Comparison of ENCODE assay signal across 24 mouse cellular contexts in the genomic region with DNA sequence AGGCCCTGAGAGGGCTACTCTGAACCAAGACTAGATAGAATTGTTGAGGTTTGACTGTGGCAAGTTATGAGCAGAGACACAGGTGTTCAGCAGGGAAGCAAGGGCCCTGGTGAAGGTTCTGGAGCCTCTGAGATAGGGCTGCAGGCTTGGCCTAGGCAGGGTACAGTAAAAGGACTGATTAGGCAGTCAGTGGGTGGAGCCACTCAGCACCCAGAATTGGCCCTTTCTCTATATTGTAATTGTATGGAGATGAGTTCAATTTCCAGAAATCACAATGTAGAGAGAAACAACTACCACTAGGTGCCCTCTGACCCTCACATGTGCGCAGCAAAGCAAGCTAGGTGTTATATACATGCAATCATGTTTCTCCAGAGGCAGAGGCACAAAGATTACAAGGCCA. TPM values are rescaled to one million over a fixed set of nuclear protein-coding genes. Genes with fewer than 3 reads are reported as not detected.
"Had no signal": no experiment of that assay in that cellular context is flagged by ENCODE, and none has a peak within 500 bp of the region (broad histone marks: within the 10 kb centered on the region; RNA-seq: fewer than 3 reads in every experiment).

No protein-coding gene starts in this region.

- H3K27me3 ChIP-seq: neural tube, embryonic 15.5 days; stomach, embryonic 15.5 days had no signal

- H3K4me2 ChIP-seq: neural tube, embryonic 15.5 days; stomach, embryonic 15.5 days had no signal

- H3K9me3 ChIP-seq: stomach, embryonic 15.5 days had no signal

- H3K4me3 ChIP-seq: neural tube, embryonic 15.5 days; stomach, embryonic 15.5 days had no signal

- H3K4me1 ChIP-seq: neural tube, embryonic 15.5 days; stomach, embryonic 15.5 days had no signal

- H3K36me3 ChIP-seq: neural tube, embryonic 15.5 days; stomach, embryonic 15.5 days had no signal

- H3K9ac ChIP-seq: neural tube, embryonic 15.5 days; stomach, embryonic 15.5 days had no signal

- H3K27ac ChIP-seq: neural tube, embryonic 15.5 days; stomach, embryonic 15.5 days; stomach, postnatal 0 days had no signal

- DNase-seq: retina, postnatal 1 day; right cerebral cortex, adult 18-20 months; right cerebral cortex, postnatal 14 days; right cerebral cortex, postnatal 25 days; right cerebral cortex, postnatal 4 days; spleen, adult 18-20 months; thymus, adult 18-20 months; thymus, adult 2 months; thymus, postnatal 14 days; thymus, postnatal 25 days; thymus, postnatal 36 days; thymus, postnatal 4 days had no signal

RNA-seq across cellular contexts. Expression of a gene that starts 7.1 kb away (rescaled TPM):
- total RNA-seq: neutrophil, adult 5-6 weeks had no signal
- polyA plus RNA-seq: neural tube, embryonic 14.5 days; neural tube, embryonic 15.5 days; small intestine, adult 2 months; spleen, adult 2 months; stomach, embryonic 14.5 days; stomach, embryonic 15.5 days; stomach, embryonic 16.5 days; thymus, adult 2 months; thymus, postnatal 0 days; urinary bladder, adult 2 months had no signal

RNA-seq across cellular contexts. Expression of a gene that starts 18.2 kb away (rescaled TPM):
- total RNA-seq: neutrophil, adult 5-6 weeks had no signal
- polyA plus RNA-seq: neural tube, embryonic 14.5 days; small intestine, adult 2 months; spleen, adult 2 months; testis, adult 2 months; thymus, adult 2 months; thymus, postnatal 0 days had no signal

RNA-seq across cellular contexts. Expression of a gene that starts 25.8 kb away (rescaled TPM):
- total RNA-seq: neutrophil, adult 5-6 weeks had no signal
- polyA plus RNA-seq: small intestine, adult 2 months; thymus, adult 2 months; thymus, postnatal 0 days had no signal

RNA-seq across cellular contexts. Expression of a gene that starts 55.5 kb away (rescaled TPM):
- total RNA-seq: neutrophil, adult 5-6 weeks had no signal
- polyA plus RNA-seq: neural tube, embryonic 14.5 days; neural tube, embryonic 15.5 days; small intestine, adult 2 months; stomach, embryonic 14.5 days; stomach, embryonic 15.5 days; stomach, embryonic 16.5 days; stomach, postnatal 0 days; thymus, postnatal 0 days; urinary bladder, adult 2 months had no signal
